12 mouse cellular contexts compared by ENCODE assay signal in the genomic region with DNA sequence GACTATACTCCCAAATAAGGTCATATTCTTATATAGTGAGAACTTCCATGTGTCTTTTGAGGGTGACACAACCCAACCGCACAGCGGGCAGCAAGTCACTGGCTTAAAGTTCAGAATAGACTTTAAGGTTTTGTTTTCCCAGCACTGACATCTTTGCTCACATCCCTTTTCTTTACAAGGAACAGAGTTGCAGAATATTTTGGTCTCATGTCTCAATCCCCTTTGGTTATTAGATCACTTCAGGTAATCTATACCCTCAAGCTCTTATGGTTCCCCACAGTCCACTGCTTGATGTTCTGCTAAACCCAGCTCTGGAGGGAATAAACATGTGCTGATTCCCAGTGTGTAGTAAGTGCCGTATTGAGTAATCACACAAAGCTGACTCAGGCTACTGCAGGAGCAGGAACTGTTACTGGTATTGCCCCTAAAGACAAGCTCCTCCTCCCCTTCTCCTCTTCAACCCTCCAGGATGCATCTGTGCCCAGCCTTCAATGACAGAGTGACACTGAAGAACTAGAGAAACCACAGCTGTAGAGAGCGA.
DNase-seq lines count a peak whose midpoint lies in the region; ATAC-seq and TF ChIP-seq lines count a peak whose summit lies in the region.
"Had no signal": no experiment of that assay in that cellular context is flagged by ENCODE, and none has a peak within 500 bp of the region (broad histone marks: within the 10 kb centered on the region; RNA-seq: fewer than 3 reads in every experiment).

No protein-coding gene starts in this region.

- H3K9ac ChIP-seq in liver, postnatal 0 days (replicated peaks): no peak overlapping the region
- no peak overlapping the region for H3K9ac ChIP-seq in forebrain, embryonic 15.5 days (replicated peaks)
- H3K9ac ChIP-seq: embryonic facial prominence, embryonic 13.5 days; midbrain, embryonic 13.5 days had no signal

- no peak for TF ChIP-seq CTCF in kidney, adult 2 months (conservative IDR thresholded peaks at IDR 0.05; ENCODE audit: insufficient read depth, insufficient read length, low read depth, low read length)
- TF ChIP-seq CTCF in liver, postnatal 0 days (IDR thresholded peaks at IDR 0.05; ENCODE audit: low read depth): no peak

- no peaks in the 10 kb centered on the region for H3K36me3 ChIP-seq in kidney, adult 2 months (ENCODE audit: control insufficient read depth, insufficient read depth, low read length)
- H3K36me3 ChIP-seq in liver, postnatal 0 days (replicated peaks; ENCODE audit: insufficient read depth, low read length): no peaks in the 10 kb centered on the region
- no peaks in the 10 kb centered on the region for H3K36me3 ChIP-seq in forebrain, embryonic 15.5 days
- H3K36me3 ChIP-seq: embryonic facial prominence, embryonic 13.5 days; midbrain, embryonic 13.5 days had no signal

- peak; percentile 76 for TF ChIP-seq EP300 in liver, postnatal 0 days (IDR thresholded peaks at IDR 0.05; ENCODE audit: low read depth)

- no peak overlapping the region for H3K4me2 ChIP-seq in liver, postnatal 0 days (ENCODE audit: low read depth, low read length)
- H3K4me2 ChIP-seq in forebrain, embryonic 15.5 days (replicated peaks): no peak overlapping the region
- H3K4me2 ChIP-seq: embryonic facial prominence, embryonic 13.5 days; midbrain, embryonic 13.5 days had no signal

- TF ChIP-seq POLR2A in kidney, adult 2 months (IDR thresholded peaks at IDR 0.05; ENCODE audit: low read depth, low read length): no peak

- ATAC-seq in liver, postnatal 0 days: peak; percentile 80
- ATAC-seq in forebrain, embryonic 15.5 days (replicated peaks): no peak
- ATAC-seq: hindbrain, embryonic 16.5 days; midbrain, embryonic 13.5 days had no signal

- H3K27me3 ChIP-seq in kidney, adult 2 months (replicated peaks; ENCODE audit: control insufficient read depth, insufficient read depth, low read length): no peaks in the 10 kb centered on the region
- no peaks in the 10 kb centered on the region for H3K27me3 ChIP-seq in liver, postnatal 0 days (ENCODE audit: insufficient read depth, low read length)
- H3K27me3 ChIP-seq in forebrain, embryonic 15.5 days: no peaks in the 10 kb centered on the region
- H3K27me3 ChIP-seq: embryonic facial prominence, embryonic 13.5 days; midbrain, embryonic 13.5 days had no signal

- H3K27ac ChIP-seq in kidney, adult 2 months (ENCODE audit: insufficient read depth, low read depth, low read length): no peak overlapping the region
- peak overlapping the region; percentile 21; the same call in 1 of the 2 replicates for H3K27ac ChIP-seq in brown adipose tissue, adult 24 weeks (replicated peaks; ENCODE audit: low read depth, low read length)
- H3K27ac ChIP-seq in liver, postnatal 0 days (ENCODE audit: low read depth): peak overlapping the region; percentile 70
- H3K27ac ChIP-seq in forebrain, embryonic 15.5 days (replicated peaks): no peak overlapping the region
- H3K27ac ChIP-seq: embryonic facial prominence, embryonic 13.5 days; midbrain, embryonic 13.5 days had no signal

- H3K4me1 ChIP-seq in kidney, adult 2 months (ENCODE audit: control insufficient read depth, insufficient read depth, low read length): peaks cover 6% of the 10 kb centered on the region; the same call in 1 of the 2 replicates
- peaks cover 8% of the 10 kb centered on the region for H3K4me1 ChIP-seq in brown adipose tissue, adult 24 weeks (ENCODE audit: control insufficient read depth, insufficient read depth, insufficient read length, low read length)
- H3K4me1 ChIP-seq in liver, postnatal 0 days (ENCODE audit: insufficient read depth): peaks cover 14% of the 10 kb centered on the region
- H3K4me1 ChIP-seq in forebrain, embryonic 15.5 days: no peaks in the 10 kb centered on the region

- no peaks in the 10 kb centered on the region for H3K9me3 ChIP-seq in liver, postnatal 0 days (ENCODE audit: low read length)
- no peaks in the 10 kb centered on the region for H3K9me3 ChIP-seq in forebrain, embryonic 15.5 days
- H3K9me3 ChIP-seq: embryonic facial prominence, embryonic 13.5 days; midbrain, embryonic 13.5 days had no signal

- WGBS in kidney, adult 2 months: 80% methylated on average over 4 of the region's 4 CpGs
- WGBS in liver, postnatal 0 days (ENCODE audit: insufficient replicate concordance): 41% methylated on average over 4 of the region's 4 CpGs
- 91% methylated on average over 4 of the region's 4 CpGs for WGBS in forebrain, embryonic 15.5 days

- H3K4me3 ChIP-seq in kidney, adult 2 months (ENCODE audit: insufficient read depth, low read depth, low read length): no peak overlapping the region
- H3K4me3 ChIP-seq in brown adipose tissue, adult 24 weeks (ENCODE audit: insufficient read depth, low read depth, low read length): no peak overlapping the region
- no peak overlapping the region for H3K4me3 ChIP-seq in liver, postnatal 0 days (ENCODE audit: low read depth, low read length)
- no peak overlapping the region for H3K4me3 ChIP-seq in forebrain, embryonic 15.5 days
- H3K4me3 ChIP-seq: embryonic facial prominence, embryonic 13.5 days; midbrain, embryonic 13.5 days had no signal

- peak; percentile 9 for DNase-seq in kidney, adult 2 months
- no peak for DNase-seq in kidney, postnatal 36 days
- peak; percentile 28 for DNase-seq in liver, postnatal 0 days
- DNase-seq in skeletal muscle tissue, adult 2 months (ENCODE audit: low read depth, low spot score): peak; percentile 48
- no peak for DNase-seq in layer of hippocampus, postnatal 10 days (ENCODE audit: low spot score in 2 of 2)
- DNase-seq: cerebellum, adult 11 months; layer of hippocampus, postnatal 36 days had no signal

Comparison
In these comparisons a context has a peak if more than half of its experiments do, and no peak if none do; other contexts are left out.
1. DNase-seq: peak in kidney, adult 2 months (single experiment), liver, postnatal 0 days (single experiment) and skeletal muscle tissue, adult 2 months (single experiment); none in kidney, postnatal 36 days (0 of 2) and layer of hippocampus, postnatal 10 days (0 of 2).
2. H3K27ac ChIP-seq: peak in brown adipose tissue, adult 24 weeks (single experiment) and liver, postnatal 0 days (single experiment); none in kidney, adult 2 months (single experiment) and forebrain, embryonic 15.5 days (single experiment).